ENCODE assay signal across 1 mouse cellular context in the genomic region with DNA sequence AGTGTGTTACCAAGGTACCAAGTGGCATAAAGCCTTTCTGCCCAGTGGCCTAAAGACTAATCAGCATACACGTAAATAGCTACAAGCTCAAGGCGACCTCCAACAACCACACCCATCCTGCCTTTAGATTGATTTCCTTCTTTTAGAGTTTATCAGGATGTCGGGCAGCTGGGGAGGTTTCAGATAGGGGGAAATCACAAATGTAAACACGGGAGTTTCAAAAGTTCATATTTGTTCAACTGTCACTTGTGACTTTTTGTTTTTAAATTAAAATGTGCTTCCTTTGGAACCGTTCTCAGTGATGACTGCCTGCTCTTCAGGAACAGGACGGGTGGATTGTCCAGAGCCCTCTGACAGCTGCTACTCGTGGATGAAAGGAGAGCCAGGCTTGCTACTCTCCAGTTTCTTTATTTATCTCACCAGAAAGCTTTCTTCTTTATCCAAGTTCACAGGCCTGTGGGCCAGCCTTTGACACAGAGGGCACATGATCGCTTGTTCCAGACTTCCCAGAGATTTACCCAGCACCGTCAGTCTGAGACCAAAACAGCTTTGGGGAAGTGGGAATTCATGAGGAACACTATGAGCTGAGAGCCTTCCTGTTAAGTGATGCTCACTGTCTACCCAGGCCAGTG.
TF ChIP-seq lines count a peak whose summit lies in the region.

No protein-coding gene starts in this region.

TF ChIP-seq in MEL, 35 proteins besides CTCF, POLR2A, EP300 and RAD21 (continued from another document):
- TF ChIP-seq JUND (IDR thresholded peaks at IDR 0.05; ENCODE audit: low read depth, low read length) = no peak
